Mouse (Mus musculus): ENCODE measurements around the gene Esrrg. TPM values are rescaled to one million over a fixed set of nuclear protein-coding genes. Genes with fewer than 3 reads are reported as not detected.

Esrrg gene
- polyA plus RNA-seq, 1 experiment from 2014 or later: 10.7 TPM

DNA sequence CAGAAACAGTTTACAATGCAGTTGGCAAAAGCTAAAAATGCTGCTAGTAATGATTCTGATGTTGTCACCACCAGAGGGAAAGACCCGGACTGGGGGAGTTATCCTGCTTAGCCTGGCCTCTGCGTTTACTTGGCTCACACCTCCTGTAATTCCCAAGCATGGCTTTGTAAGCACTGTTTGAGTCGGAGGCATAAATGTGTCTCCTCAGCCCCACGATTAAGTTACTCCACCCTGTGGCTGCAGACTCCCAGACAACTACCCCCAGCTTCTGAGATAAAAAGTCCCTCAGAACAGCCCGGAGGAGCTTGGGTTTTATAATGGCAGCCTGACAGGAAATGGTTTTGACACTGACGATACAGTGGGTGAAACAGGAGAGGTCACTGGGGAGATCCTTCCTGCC, 499.4 kb downstream of the Esrrg start:
- H3K4me3 ChIP-seq (replicated peaks; ENCODE audit: low read length): no peak overlapping the region
- no peaks in the 10 kb centered on the region; the same call in 1 of the 2 replicates for H3K4me1 ChIP-seq (ENCODE audit: control insufficient read depth, insufficient read depth, low read length)
- ATAC-seq (ENCODE audit: insufficient read depth, low FRiP score): no peak
- H3K36me3 ChIP-seq (ENCODE audit: control insufficient read depth, insufficient read depth, low read length): no peaks in the 10 kb centered on the region
- H3K4me2 ChIP-seq (ENCODE audit: low read depth, low read length): no peak overlapping the region
- no peak overlapping the region for H3K27ac ChIP-seq (ENCODE audit: low read length)
- 20% methylated on average over 6 of the region's 6 CpGs for WGBS
- H3K9me3 ChIP-seq (replicated peaks; ENCODE audit: control insufficient read depth, low read length): no peaks in the 10 kb centered on the region
- no peaks in the 10 kb centered on the region for H3K27me3 ChIP-seq (ENCODE audit: control insufficient read depth, insufficient read depth, low read length)
- no peak overlapping the region for H3K9ac ChIP-seq (ENCODE audit: low read length)

DNA sequence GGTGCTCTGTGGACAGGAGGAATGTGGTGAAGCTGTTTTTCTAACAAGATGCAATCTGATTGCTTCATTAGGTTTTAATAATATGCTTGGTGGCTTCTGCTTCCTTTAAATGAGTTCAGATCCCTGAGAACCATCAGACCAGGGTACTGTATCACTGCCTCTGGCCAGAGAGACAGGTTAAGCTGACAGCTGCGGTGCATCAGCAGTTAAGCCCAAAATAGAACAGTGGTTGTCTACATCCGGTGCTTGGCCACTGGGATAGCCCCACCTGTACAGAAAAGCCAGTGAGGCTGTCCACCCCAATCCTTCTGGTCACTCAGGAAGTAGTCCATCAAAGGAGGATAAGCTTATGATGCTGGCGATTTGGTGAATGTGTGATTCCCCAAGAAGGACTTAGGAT, 503.0 kb downstream of the Esrrg start:
- Histone ChIP-seq H3K9me3 (replicated peaks; ENCODE audit: control insufficient read depth, low read length) (no peaks in the 10 kb centered on the region), H3K4me3 (replicated peaks; ENCODE audit: low read length) (no peak overlapping the region), H3K4me2 (ENCODE audit: low read depth, low read length) (no peak overlapping the region), H3K27ac (ENCODE audit: low read length) (no peak overlapping the region), H3K4me1 (ENCODE audit: control insufficient read depth, insufficient read depth, low read length) (no peaks in the 10 kb centered on the region), H3K36me3 (ENCODE audit: control insufficient read depth, insufficient read depth, low read length) (no peaks in the 10 kb centered on the region), H3K9ac (ENCODE audit: low read length) (no peak overlapping the region), H3K27me3 (ENCODE audit: control insufficient read depth, insufficient read depth, low read length) (no peaks in the 10 kb centered on the region)
- WGBS: 55% methylated on average over 3 of the region's 3 CpGs
- ATAC-seq (ENCODE audit: insufficient read depth, low FRiP score): no peak

DNA sequence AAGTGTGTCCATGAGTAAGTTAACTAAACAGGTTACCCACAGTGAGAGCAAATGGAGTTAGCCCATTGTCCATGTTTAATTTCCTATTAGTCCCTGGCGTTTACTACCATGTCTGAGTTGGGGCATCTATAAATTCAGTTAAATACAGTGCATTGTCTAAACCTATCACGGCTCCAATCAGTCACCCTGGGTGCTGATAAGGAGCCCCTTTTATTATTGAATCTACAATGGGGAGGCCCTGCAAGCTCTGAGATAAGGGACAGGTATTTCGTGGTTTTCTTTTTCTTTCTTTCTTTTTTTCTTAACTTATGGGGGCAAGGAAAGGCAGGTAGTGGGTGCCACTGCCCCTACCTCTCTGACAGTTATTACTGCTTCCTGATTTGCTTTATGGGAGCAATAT, 504.6 kb downstream of the Esrrg start:
- Histone ChIP-seq H3K9me3 (replicated peaks; ENCODE audit: control insufficient read depth, low read length) (no peaks in the 10 kb centered on the region), H3K4me3 (replicated peaks; ENCODE audit: low read length) (no peak overlapping the region), H3K36me3 (ENCODE audit: control insufficient read depth, insufficient read depth, low read length) (no peaks in the 10 kb centered on the region), H3K4me1 (ENCODE audit: control insufficient read depth, insufficient read depth, low read length) (peaks cover under 1% of the 10 kb centered on the region), H3K27ac (ENCODE audit: low read length) (no peak overlapping the region), H3K9ac (ENCODE audit: low read length) (no peak overlapping the region), H3K4me2 (ENCODE audit: low read depth, low read length) (no peak overlapping the region), H3K27me3 (ENCODE audit: control insufficient read depth, insufficient read depth, low read length) (no peaks in the 10 kb centered on the region)
- WGBS: 47% methylated on average over 3 of the region's 3 CpGs
- no peak for ATAC-seq (ENCODE audit: insufficient read depth, low FRiP score)

DNA sequence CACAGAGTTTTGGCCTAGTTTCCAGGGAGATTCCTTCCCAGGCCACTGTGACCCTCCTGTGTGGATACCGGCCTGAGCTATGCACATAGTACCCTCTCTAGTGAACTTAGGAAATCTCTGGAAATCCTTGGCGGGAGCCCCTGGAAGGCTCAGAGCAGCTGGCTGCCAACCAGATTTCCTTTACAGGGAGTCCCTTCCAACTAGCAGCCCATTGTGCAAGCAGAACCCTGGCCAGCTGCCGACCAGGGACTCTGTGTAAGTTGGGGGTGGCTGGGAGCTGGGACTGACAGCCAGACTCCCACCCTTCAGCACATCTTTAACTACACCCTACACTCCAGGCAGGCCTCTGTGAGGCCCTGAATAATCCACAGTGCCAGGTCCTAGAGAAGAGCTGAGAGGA, 509.5 kb downstream of the Esrrg start:
- no peaks in the 10 kb centered on the region for H3K27me3 ChIP-seq (ENCODE audit: control insufficient read depth, insufficient read depth, low read length)
- peak overlapping the region; percentile 15; the same call in 1 of the 2 replicates for H3K27ac ChIP-seq (ENCODE audit: low read length)
- no peaks in the 10 kb centered on the region for H3K36me3 ChIP-seq (ENCODE audit: control insufficient read depth, insufficient read depth, low read length)
- no peak overlapping the region for H3K4me2 ChIP-seq (ENCODE audit: low read depth, low read length)
- no peak overlapping the region for H3K4me3 ChIP-seq (replicated peaks; ENCODE audit: low read length)
- H3K9me3 ChIP-seq (replicated peaks; ENCODE audit: control insufficient read depth, low read length): no peaks in the 10 kb centered on the region
- H3K4me1 ChIP-seq (ENCODE audit: control insufficient read depth, insufficient read depth, low read length): peaks cover 4% of the 10 kb centered on the region
- ATAC-seq (ENCODE audit: insufficient read depth, low FRiP score): peak; percentile 78
- 16% methylated on average over 3 of the region's 3 CpGs for WGBS
- no peak overlapping the region for H3K9ac ChIP-seq (ENCODE audit: low read length)

DNA sequence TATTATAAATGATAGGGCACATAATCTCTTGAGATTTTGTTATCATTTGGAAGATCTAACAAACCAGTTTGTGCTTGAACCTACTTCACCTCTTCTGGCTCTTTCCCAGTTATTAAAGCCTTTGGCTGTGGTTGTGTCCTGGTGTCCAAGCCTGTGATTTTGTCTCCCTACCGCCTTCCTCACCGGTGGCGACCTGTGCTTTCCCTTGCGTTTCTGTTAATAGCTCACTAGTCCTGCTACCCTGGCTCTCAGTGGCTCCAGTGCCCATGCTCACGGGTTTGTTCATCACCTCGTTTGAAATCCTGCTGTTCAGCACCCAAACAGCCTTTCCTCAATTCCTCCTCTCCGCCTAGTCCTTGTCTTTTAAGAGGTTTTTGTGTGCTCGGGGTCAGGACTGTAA, 511.2 kb downstream of the Esrrg start:
- no peak for ATAC-seq (ENCODE audit: insufficient read depth, low FRiP score)
- H3K4me1 ChIP-seq (ENCODE audit: control insufficient read depth, insufficient read depth, low read length): peaks cover 4% of the 10 kb centered on the region
- WGBS: 83% methylated on average over 8 of the region's 8 CpGs

DNA sequence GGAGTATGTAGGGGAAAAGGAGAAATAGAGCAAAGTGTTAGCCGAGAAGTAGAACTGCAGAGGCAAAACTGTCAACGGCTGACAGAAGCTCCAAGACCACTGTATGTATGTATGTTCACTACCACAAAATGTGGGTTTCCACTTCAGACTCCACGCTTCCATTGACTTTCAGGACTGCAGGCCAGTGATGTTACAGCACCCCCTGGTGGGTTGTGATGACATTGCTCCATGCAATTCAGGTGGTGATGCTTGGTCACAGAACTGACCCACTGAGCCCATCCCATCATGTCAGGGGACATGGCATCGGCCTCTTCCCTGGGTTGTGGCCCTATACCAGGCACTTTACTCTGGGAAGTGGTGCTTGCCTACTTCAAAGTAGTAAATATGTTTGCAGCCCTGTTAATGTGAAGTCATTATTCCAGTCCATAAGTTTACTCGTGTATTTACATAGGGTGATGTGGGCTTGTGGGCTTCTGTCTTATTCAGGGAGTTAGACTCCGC, 517.0 kb downstream of the Esrrg start:
- Histone ChIP-seq H3K4me2 (ENCODE audit: low read depth, low read length) (no peak overlapping the region), H3K36me3 (ENCODE audit: control insufficient read depth, insufficient read depth, low read length) (no peaks in the 10 kb centered on the region), H3K4me3 (replicated peaks; ENCODE audit: low read length) (no peak overlapping the region), H3K9ac (ENCODE audit: low read length) (no peak overlapping the region), H3K9me3 (replicated peaks; ENCODE audit: control insufficient read depth, low read length) (no peaks in the 10 kb centered on the region), H3K27ac (ENCODE audit: low read length) (no peak overlapping the region), H3K4me1 (ENCODE audit: control insufficient read depth, insufficient read depth, low read length) (no peaks in the 10 kb centered on the region), H3K27me3 (ENCODE audit: control insufficient read depth, insufficient read depth, low read length) (no peaks in the 10 kb centered on the region)
- 87% methylated on average over 6 of the region's 6 CpGs for WGBS
- no peak for ATAC-seq (ENCODE audit: insufficient read depth, low FRiP score)

More for the DNA sequence above, 511.2 kb downstream of the Esrrg start:
- H3K9ac ChIP-seq (ENCODE audit: low read length): no peak overlapping the region
- H3K27ac ChIP-seq (ENCODE audit: low read length): no peak overlapping the region
- H3K27me3 ChIP-seq (ENCODE audit: control insufficient read depth, insufficient read depth, low read length): no peaks in the 10 kb centered on the region
- H3K9me3 ChIP-seq (replicated peaks; ENCODE audit: control insufficient read depth, low read length): no peaks in the 10 kb centered on the region
- H3K36me3 ChIP-seq (ENCODE audit: control insufficient read depth, insufficient read depth, low read length): no peaks in the 10 kb centered on the region
- H3K4me2 ChIP-seq (ENCODE audit: low read depth, low read length): no peak overlapping the region
- no peak overlapping the region for H3K4me3 ChIP-seq (replicated peaks; ENCODE audit: low read length)

DNA sequence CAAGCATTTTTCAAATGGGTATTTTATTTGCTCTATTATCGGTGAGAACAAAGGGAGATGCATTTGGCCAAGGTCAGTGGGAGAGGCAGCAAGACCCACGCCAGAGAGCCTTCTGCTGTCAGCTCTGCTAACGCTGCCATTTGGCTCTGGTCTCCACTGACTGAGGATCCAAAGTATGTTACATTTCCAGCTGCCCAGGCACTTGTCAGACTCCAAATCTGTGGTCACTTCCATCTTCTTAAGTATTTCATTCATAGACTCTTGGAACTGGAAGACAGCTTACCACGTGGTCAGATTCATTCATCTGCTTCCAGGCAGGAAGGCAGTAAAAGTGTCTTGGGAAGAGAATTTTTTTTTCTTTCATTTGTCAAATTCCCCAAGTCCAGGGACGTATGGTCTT, 527.5 kb downstream of the Esrrg start:
- Histone ChIP-seq H3K36me3 (ENCODE audit: control insufficient read depth, insufficient read depth, low read length) (no peaks in the 10 kb centered on the region), H3K9ac (ENCODE audit: low read length) (no peak overlapping the region), H3K4me1 (ENCODE audit: control insufficient read depth, insufficient read depth, low read length) (no peaks in the 10 kb centered on the region), H3K27ac (ENCODE audit: low read length) (no peak overlapping the region), H3K27me3 (ENCODE audit: control insufficient read depth, insufficient read depth, low read length) (no peaks in the 10 kb centered on the region), H3K4me2 (ENCODE audit: low read depth, low read length) (no peak overlapping the region), H3K9me3 (replicated peaks; ENCODE audit: control insufficient read depth, low read length) (no peaks in the 10 kb centered on the region), H3K4me3 (replicated peaks; ENCODE audit: low read length) (no peak overlapping the region)
- WGBS: 30% methylated on average over 5 of the region's 5 CpGs
- no peak for ATAC-seq (ENCODE audit: insufficient read depth, low FRiP score)

DNA sequence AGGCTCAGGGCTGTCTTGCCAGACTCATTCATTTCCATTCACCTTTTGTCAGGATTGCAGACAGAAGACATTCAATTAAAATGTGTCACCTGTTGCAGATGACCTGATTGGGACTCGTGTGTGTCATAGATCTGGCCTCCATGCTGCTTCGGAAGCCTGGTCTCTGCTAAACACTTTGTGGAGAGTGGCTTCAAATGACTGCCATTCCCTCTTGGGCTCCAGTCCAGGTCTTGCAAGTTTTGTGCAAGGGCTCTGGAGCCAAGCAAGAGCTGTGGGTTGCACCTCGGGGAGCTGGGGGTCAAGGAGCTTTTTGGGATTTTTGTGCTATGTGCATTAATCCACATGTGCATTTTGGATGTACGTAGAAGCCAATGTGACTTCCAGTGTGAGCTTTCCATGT, 530.9 kb downstream of the Esrrg start:
- 46% methylated on average over 4 of the region's 4 CpGs for WGBS
- Histone ChIP-seq H3K4me3 (replicated peaks; ENCODE audit: low read length) (no peak overlapping the region), H3K4me1 (ENCODE audit: control insufficient read depth, insufficient read depth, low read length) (no peaks in the 10 kb centered on the region)

DNA sequence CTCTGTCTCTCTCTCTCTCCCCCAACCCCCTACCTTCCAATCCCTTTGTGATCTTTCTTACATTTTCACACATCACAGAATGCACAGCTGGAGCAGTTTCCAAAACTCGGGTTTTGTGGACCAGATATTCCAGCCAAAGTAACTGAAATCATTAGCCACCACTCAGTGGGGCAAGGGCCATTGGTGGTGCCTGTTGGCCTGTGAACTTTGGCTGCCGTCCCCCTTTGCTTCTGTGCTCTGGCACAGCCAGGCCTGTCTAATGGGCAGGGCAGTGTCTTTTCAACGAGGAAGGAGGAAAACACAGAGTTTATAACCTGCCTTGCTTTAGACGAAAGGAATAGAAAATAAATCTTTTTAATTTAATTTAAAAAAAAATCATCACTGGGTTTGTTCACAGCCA, 531.6 kb downstream of the Esrrg start:
- no peaks in the 10 kb centered on the region for H3K36me3 ChIP-seq (ENCODE audit: control insufficient read depth, insufficient read depth, low read length)

More for the DNA sequence above, 530.9 kb downstream of the Esrrg start:
- ATAC-seq (ENCODE audit: insufficient read depth, low FRiP score): no peak
- no peaks in the 10 kb centered on the region for H3K9me3 ChIP-seq (replicated peaks; ENCODE audit: control insufficient read depth, low read length)
- H3K9ac ChIP-seq (ENCODE audit: low read length): no peak overlapping the region
- no peaks in the 10 kb centered on the region for H3K36me3 ChIP-seq (ENCODE audit: control insufficient read depth, insufficient read depth, low read length)
- no peak overlapping the region for H3K27ac ChIP-seq (ENCODE audit: low read length)
- H3K4me2 ChIP-seq (ENCODE audit: low read depth, low read length): no peak overlapping the region
- no peaks in the 10 kb centered on the region for H3K27me3 ChIP-seq (ENCODE audit: control insufficient read depth, insufficient read depth, low read length)

More for the DNA sequence above, 531.6 kb downstream of the Esrrg start:
- Histone ChIP-seq H3K4me2 (ENCODE audit: low read depth, low read length) (no peak overlapping the region), H3K9ac (ENCODE audit: low read length) (no peak overlapping the region), H3K4me1 (ENCODE audit: control insufficient read depth, insufficient read depth, low read length) (no peaks in the 10 kb centered on the region), H3K4me3 (replicated peaks; ENCODE audit: low read length) (no peak overlapping the region), H3K27ac (ENCODE audit: low read length) (no peak overlapping the region), H3K9me3 (replicated peaks; ENCODE audit: control insufficient read depth, low read length) (no peaks in the 10 kb centered on the region), H3K27me3 (ENCODE audit: control insufficient read depth, insufficient read depth, low read length) (no peaks in the 10 kb centered on the region)
- ATAC-seq (ENCODE audit: insufficient read depth, low FRiP score): no peak
- WGBS: 69% methylated on average over 4 of the region's 4 CpGs

Data from stomach, embryonic 16.5 days (tissue).